Mouse (Mus musculus) liver, embryonic 16.5 days (tissue): ENCODE results near the gene Kcnip2. TPM values are rescaled to one million over a fixed set of nuclear protein-coding genes. Genes with fewer than 3 reads are reported as not detected.
A peak's percentile ranks its signal among the peaks of the same experiment; 100 is the strongest.

ENCODE experiments used
- ATAC-seq: fragments of 200-750 bp; cut with Nextera tagmentation; 2 replicates; pipeline ENCODE4 v1.8.0; 2017; ENCODE audit warnings: low read depth, mild to moderate bottlenecking, moderate number of reproducible peaks, moderate library complexity
- H3K27ac ChIP-seq: fragments of 300-500 bp; sonication (generic); 2 replicates; pipeline ENCODE4 v1.5.1; 2014; ENCODE audit warnings: mild to moderate bottlenecking, low read length
- H3K27me3 ChIP-seq: fragments of 300-500 bp; sonication (generic); 2 replicates; pipeline ENCODE4 v1.6.1; 2014; ENCODE audit warnings: low read depth, low read length, mixed read lengths; ENCODE audit not compliant: control insufficient read depth, insufficient read depth
- H3K36me3 ChIP-seq: fragments of 300-500 bp; sonication (generic); 2 replicates; pipeline ENCODE4 v1.6.1; 2014; ENCODE audit warnings: mild to moderate bottlenecking; ENCODE audit not compliant: control insufficient read depth, insufficient read depth
- H3K4me1 ChIP-seq: fragments of 300-500 bp; sonication (generic); 2 replicates; pipeline ENCODE4 v1.6.1; 2014; ENCODE audit warnings: low read depth, low read length, mixed read lengths; ENCODE audit not compliant: control insufficient read depth
- H3K4me2 ChIP-seq: fragments of 300-500 bp; sonication (generic); 2 replicates; pipeline ENCODE4 v1.6.1; 2014; ENCODE audit warnings: low read depth, low read length, mixed read lengths
- H3K4me3 ChIP-seq: fragments of 300-500 bp; sonication (generic); 2 replicates; pipeline ENCODE4 v1.5.1; 2014; ENCODE audit warnings: low read depth, mild to moderate bottlenecking, low read length
- H3K9ac ChIP-seq: fragments of 300-500 bp; sonication (generic); 2 replicates; pipeline ENCODE4 v1.6.1; 2014; ENCODE audit warnings: low read depth, low read length
- H3K9me3 ChIP-seq: fragments of 300-500 bp; sonication (generic); replicated peaks from 2 replicates; pipeline ENCODE4 v1.6.1; 2016; ENCODE audit warnings: low read length; ENCODE audit not compliant: control insufficient read depth
- WGBS: fragments of 180-500 bp; shearing (Covaris S2); extraction: QIAGEN DNeasy Blood & Tissue Kit; methylation state at CpG from one replicate; pipeline ENCODE4 v1.1.7; 2014; ENCODE audit not compliant: insufficient replicate concordance; 5-methylcytosine and 5-hydroxymethylcytosine counted together
- polyA plus RNA-seq: library from polyadenylated mRNA; unstranded; fragments of >200 nt; fragmentation: Nextera tagmentation; extraction: Ambion mirVana; gene quantifications from 2 replicates; pipeline ENCODE4 v1.2.1, GENCODE M21; 2015

The Kcnip2 gene
- polyA plus RNA-seq, 1 experiment from 2014 or later = 2.2 TPM

DNA sequence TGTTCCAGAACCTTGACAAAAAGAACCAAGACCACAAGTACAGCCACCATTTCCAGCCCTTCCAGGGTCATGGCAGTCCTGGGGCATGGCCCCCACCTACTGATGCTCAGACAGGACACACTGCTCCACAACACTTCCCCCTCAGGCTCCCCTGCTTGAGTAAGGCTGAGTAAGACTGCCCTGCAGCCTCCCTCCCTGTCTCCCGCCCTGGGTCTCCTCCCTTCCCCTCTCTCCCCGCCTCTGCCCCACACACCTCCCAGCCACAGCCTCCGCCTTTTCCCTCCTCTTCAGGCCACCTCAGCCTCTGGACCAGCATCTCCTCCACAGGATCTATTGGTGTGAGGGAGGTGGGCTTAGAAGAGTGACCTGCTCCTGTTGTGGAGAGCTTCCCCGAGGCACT, 12.5 kb downstream of the Kcnip2 start:
- no peaks in the 10 kb centered on the region for H3K27me3 ChIP-seq
- no peaks in the 10 kb centered on the region for H3K9me3 ChIP-seq
- H3K36me3 ChIP-seq = no peaks in the 10 kb centered on the region
- H3K9ac ChIP-seq = peak overlapping the region; percentile 56
- H3K27ac ChIP-seq = peak overlapping the region; percentile 42; the same call in 1 of the 2 replicates
- peak overlapping the region; percentile 49 for H3K4me3 ChIP-seq
- peaks cover 34% of the 10 kb centered on the region for H3K4me1 ChIP-seq
- WGBS = 24% methylated on average over 4 of the region's 4 CpGs
- ATAC-seq = peak; percentile 76
- peak overlapping the region; percentile 70 for H3K4me2 ChIP-seq

DNA sequence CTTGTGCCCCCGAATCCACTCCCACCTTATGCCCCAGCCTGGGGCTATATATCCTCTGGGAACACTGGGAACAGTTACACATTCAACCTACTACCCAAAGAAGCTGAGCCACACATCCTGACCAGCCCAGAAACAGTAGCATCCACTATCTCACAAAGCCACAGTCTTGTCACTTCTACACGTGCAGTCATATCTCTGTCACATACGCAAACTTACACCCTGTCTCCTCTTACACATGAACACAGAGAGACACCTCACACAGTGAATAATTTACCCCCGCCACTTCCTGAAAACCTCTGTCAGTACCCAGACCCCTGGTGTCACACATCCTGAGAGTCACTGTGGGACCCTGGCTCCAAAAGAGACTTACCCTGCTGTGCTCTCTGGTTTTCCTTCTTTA, 13.2 kb downstream of the Kcnip2 start:
- Histone ChIP-seq H3K4me1 (peaks cover 34% of the 10 kb centered on the region), H3K27me3 (no peaks in the 10 kb centered on the region), H3K4me3 (peak overlapping the region; percentile 49), H3K36me3 (no peaks in the 10 kb centered on the region), H3K9ac (peak overlapping the region; percentile 56), H3K4me2 (peak overlapping the region; percentile 70), H3K27ac (peak overlapping the region; percentile 74), H3K9me3 (no peaks in the 10 kb centered on the region)
- WGBS = 25% methylated on average over 4 of the region's 4 CpGs
- peak; percentile 83 for ATAC-seq

DNA sequence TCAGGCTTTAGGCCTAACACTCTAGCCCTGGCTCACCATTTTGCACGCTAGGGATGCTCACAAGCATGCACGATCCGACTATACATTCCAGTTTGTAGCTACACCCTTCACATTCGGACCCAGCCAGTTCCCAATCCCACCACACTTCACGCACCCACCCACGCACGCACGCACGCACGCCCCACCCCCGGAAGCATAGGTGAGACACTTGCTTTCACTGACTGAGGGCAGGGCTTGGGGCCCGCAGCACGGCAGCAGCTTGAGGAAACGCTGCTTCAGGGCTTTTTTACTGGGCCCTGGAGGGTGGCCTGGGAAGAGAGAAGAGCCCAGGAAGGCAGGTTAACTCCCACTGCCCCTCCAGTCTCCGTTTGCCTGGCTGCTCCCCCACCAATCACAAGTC, 19.0 kb downstream of the Kcnip2 start:
- Histone ChIP-seq H3K4me2 (no peak overlapping the region), H3K9ac (no peak overlapping the region), H3K4me3 (no peak overlapping the region), H3K36me3 (no peaks in the 10 kb centered on the region), H3K27ac (no peak overlapping the region), H3K27me3 (no peaks in the 10 kb centered on the region), H3K4me1 (peaks cover 12% of the 10 kb centered on the region), H3K9me3 (no peaks in the 10 kb centered on the region)
- 78% methylated on average over 15 of the region's 15 CpGs for WGBS
- ATAC-seq = no peak

DNA sequence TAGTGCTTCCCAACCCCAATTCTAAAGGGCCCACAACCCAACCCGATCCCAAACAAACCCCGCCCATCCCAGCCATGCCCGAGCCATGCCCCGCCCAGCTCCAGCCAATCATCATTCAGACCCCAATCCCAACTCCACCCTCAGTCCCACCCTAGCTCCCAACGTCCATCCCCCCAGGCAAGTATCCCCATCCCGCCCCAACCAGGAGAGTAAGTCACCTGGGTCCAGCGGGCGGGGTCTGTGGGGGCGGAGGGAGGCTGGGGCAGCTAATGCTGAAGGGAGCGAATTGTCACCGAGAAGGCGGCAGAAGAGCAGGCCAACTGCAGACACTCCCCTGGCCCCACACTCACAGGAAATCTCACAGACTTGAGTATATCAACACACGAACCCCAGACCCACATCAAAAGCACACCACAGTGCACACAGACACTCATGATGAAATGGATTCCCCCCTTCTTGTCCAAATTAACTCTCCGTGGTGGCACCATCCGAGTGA, 19.8 kb downstream of the Kcnip2 start:
- ATAC-seq = peak; percentile 82
- H3K4me1 ChIP-seq = peaks cover 12% of the 10 kb centered on the region
- H3K9me3 ChIP-seq = no peaks in the 10 kb centered on the region
- no peaks in the 10 kb centered on the region for H3K36me3 ChIP-seq
- H3K27ac ChIP-seq = no peak overlapping the region
- no peaks in the 10 kb centered on the region for H3K27me3 ChIP-seq
- 0 out of 2 replicates have a peak overlapping the region, but pooled peaks have one; percentile 3 for H3K4me3 ChIP-seq
- H3K4me2 ChIP-seq = peak overlapping the region; percentile 41
- H3K9ac ChIP-seq = no peak overlapping the region; the same call in 1 of the 2 replicates
- WGBS = 31% methylated on average over 15 of the region's 15 CpGs

DNA sequence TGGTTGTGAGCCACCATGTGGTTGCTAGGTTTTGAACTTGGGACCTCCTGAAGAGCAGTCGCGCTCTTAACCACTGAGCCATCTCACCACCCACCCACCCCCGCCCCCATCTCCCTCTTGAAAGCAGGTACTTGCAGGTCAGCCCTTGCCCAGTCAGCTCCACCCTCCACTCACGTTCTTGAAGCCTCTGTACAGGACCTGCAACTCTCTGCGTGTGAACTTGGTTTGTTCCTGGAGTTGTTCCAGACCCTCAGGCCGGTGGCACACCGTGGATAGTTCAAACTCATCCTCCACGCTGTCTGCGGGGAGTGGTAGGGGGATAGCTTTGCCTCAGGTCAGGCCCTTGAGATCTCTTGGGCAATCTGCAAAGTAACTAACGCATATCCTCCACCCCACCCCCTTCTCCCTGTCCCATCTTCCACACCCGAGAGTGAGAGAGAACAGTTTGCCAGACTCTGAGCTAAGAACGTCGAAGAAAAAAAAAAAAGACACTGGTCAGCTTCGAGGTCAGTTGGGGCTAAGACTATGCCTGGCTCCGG, 20.4 kb downstream of the Kcnip2 start:
- H3K27me3 ChIP-seq = no peaks in the 10 kb centered on the region
- no peak for ATAC-seq
- H3K36me3 ChIP-seq = no peaks in the 10 kb centered on the region
- no peak overlapping the region for H3K9ac ChIP-seq
- H3K4me2 ChIP-seq = peak overlapping the region; percentile 41
- H3K27ac ChIP-seq = no peak overlapping the region
- 34% methylated on average over 15 of the region's 15 CpGs for whole genome bisulfite sequencing
- H3K4me1 ChIP-seq = peaks cover 18% of the 10 kb centered on the region
- H3K9me3 ChIP-seq = no peaks in the 10 kb centered on the region
- no peak overlapping the region for H3K4me3 ChIP-seq

DNA sequence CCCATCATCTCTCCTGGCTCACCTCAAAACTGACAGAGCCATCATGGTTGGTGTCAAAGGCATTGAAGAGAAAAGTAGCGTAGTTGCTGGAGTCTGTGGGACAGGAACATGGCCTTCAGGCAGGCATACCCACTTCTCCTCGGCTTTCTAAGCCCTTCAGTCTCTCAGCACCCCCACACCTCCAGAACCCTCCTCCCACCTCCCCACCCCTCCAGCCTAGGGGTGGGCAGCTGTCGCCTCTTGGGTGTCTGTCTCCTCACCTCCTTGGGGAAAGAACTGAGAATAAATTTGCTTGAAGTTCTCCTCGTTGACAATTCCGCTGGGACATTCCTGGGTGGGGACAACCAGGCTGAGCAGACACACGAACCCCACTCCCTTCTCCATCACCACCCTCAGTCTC, 21.1 kb downstream of the Kcnip2 start:
- WGBS = 75% methylated on average over 6 of the region's 6 CpGs
- Histone ChIP-seq H3K9me3 (no peaks in the 10 kb centered on the region), H3K9ac (no peak overlapping the region), H3K36me3 (no peaks in the 10 kb centered on the region), H3K27ac (no peak overlapping the region), H3K4me1 (peaks cover 26% of the 10 kb centered on the region), H3K4me2 (no peak overlapping the region), H3K4me3 (no peak overlapping the region), H3K27me3 (no peaks in the 10 kb centered on the region)
- no peak for ATAC-seq

DNA sequence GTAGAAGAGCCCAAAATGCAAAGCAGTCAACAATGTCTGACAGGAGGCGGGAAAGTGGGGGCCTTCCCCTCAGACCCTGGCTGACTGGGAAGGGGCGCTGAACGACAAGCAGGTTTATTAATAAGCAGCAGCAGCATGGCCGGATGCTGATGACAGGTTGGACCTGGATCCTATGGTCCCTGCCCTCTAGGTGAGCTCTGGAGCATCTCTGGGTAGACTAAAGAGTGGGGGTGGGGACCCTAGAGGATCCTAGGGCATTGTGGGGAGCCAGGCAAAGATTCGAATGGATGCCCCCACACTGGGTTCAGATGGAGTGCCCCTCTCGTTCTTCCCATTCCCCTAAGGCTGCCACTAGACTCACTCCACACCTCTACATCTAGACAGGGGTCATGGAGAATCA, 23.5 kb downstream of the Kcnip2 start:
- H3K27ac ChIP-seq = no peak overlapping the region
- 72% methylated on average over 6 of the region's 6 CpGs for WGBS
- peaks cover 28% of the 10 kb centered on the region for H3K4me1 ChIP-seq
- H3K36me3 ChIP-seq = no peaks in the 10 kb centered on the region
- H3K9ac ChIP-seq = no peak overlapping the region
- ATAC-seq = no peak
- no peaks in the 10 kb centered on the region for H3K27me3 ChIP-seq
- no peak overlapping the region for H3K4me2 ChIP-seq
- H3K9me3 ChIP-seq = no peaks in the 10 kb centered on the region
- no peak overlapping the region for H3K4me3 ChIP-seq

DNA sequence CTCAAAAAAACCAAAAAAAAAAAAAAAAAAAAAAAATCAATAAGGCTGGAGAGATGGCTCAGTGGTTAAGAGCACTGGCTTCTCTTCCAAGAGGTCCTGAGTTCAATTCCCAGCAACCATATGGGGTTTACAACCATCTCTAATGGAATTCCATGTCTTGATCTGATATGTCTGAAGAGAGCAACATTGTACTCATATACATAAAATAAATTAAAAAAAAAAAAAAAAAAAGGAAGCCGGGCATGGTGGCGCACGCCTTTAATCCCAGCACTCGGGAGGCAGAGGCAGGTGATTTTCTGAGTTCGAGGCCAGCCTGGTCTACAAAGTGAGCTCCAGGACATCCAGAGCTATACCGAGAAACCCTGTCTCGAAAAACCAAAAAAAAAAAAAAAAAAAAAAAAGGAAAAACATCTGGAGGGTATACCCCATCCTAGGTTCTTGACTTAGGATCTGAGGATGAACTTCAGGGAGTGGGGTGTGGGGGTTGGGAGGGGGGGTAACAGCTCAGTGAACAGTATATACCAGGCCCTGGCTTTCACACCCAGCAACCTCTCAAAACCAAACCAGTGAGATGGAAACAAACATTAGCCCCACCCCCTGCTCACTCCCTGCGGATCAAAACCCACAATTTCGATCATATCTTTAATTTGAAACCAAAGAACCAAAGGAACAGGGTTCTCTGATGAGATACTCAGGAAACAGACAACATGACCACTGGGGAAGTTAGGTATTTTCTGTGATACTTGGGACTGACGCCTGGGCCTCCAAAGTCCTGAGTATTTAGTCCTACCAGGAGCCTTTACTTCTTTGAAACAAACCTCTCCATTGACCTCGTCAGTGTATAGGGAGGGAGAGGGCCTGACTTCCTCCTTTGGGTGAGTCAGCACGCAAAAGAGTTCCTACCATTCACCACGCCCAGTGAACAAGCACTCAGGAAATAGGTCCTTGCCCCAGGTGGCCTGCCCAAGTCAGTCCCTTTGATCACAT, 25.7 kb downstream of the Kcnip2 start:
- H3K4me1 ChIP-seq = peaks cover 19% of the 10 kb centered on the region
- H3K27me3 ChIP-seq = no peaks in the 10 kb centered on the region
- H3K36me3 ChIP-seq = no peaks in the 10 kb centered on the region
- no peaks in the 10 kb centered on the region for H3K9me3 ChIP-seq
- peak overlapping the region; percentile 91 for H3K27ac ChIP-seq
- H3K9ac ChIP-seq = peak overlapping the region; percentile 25
- WGBS = 46% methylated on average over 13 of the region's 13 CpGs
- peak overlapping the region; percentile 56 for H3K4me2 ChIP-seq
- peak; percentile 99 for ATAC-seq
- H3K4me3 ChIP-seq = no peak overlapping the region

DNA sequence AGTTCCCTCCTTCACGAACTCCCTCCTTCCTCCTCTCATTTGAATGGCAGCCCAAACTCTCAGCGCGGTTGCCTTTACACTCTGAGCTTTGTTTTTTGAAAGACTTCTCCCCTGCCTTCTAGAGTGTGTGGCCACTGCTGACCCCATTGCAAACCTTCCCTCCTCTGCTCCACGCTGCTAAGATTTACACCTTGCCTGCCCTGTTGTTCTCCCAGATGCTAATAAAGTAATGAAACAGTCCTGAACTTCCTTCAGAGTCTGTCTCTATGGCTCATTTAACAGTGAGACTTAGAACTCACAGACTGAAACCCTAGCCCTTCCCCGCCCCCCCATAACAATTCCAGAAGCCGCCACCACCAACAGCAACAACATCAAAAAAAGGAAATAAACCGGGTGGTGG, 26.5 kb downstream of the Kcnip2 start:
- 84% methylated on average over 7 of the region's 7 CpGs for WGBS
- Histone ChIP-seq H3K4me2 (no peak overlapping the region), H3K9me3 (no peaks in the 10 kb centered on the region), H3K4me3 (no peak overlapping the region), H3K4me1 (peaks cover 21% of the 10 kb centered on the region), H3K27ac (peak overlapping the region; percentile 91; the same call in 1 of the 2 replicates), H3K27me3 (no peaks in the 10 kb centered on the region), H3K9ac (no peak overlapping the region), H3K36me3 (no peaks in the 10 kb centered on the region)
- ATAC-seq = no peak
